Comparison of ENCODE assay signal across 8 mouse cellular contexts in genomic region chr9:65109132-65110072, GRCm38 (mm10). TPM values are rescaled to one million over a fixed set of nuclear protein-coding genes. Genes with fewer than 3 reads are reported as not detected.
A peak's percentile ranks its signal among the peaks of the same experiment; 100 is the strongest.
DNase-seq lines count a peak whose midpoint lies in the region; ATAC-seq and TF ChIP-seq lines count a peak whose summit lies in the region.
"Had no signal": no experiment of that assay in that cellular context is flagged by ENCODE, and none has a peak within 500 bp of the region (broad histone marks: within the 10 kb centered on the region; RNA-seq: fewer than 3 reads in every experiment).

No protein-coding gene starts in this region.

- H3K36me3 ChIP-seq in E14TG2a.4 (ENCODE audit: insufficient read depth, low read length), result no peaks in the 10 kb centered on the region
- H3K36me3 ChIP-seq in forebrain, embryonic 10.5 days (replicated peaks), result peaks cover 5% of the 10 kb centered on the region
- peaks cover 7% of the 10 kb centered on the region for H3K36me3 ChIP-seq in midbrain, embryonic 10.5 days
- H3K36me3 ChIP-seq in stomach, embryonic 16.5 days (ENCODE audit: control insufficient read depth, insufficient read depth, low read length), result no peaks in the 10 kb centered on the region

- H3K9me3 ChIP-seq in E14TG2a.4 (ENCODE audit: low read length), result no peaks in the 10 kb centered on the region
- no peaks in the 10 kb centered on the region for H3K9me3 ChIP-seq in forebrain, embryonic 10.5 days
- H3K9me3 ChIP-seq in midbrain, embryonic 10.5 days (replicated peaks), result no peaks in the 10 kb centered on the region
- H3K9me3 ChIP-seq in stomach, embryonic 16.5 days (replicated peaks; ENCODE audit: control insufficient read depth, low read length), result no peaks in the 10 kb centered on the region

- peak overlapping the region; percentile 36 for H3K4me2 ChIP-seq in stomach, embryonic 16.5 days (ENCODE audit: low read depth, low read length)

- peak; percentile 52; the same call in 1 of the 2 replicates for ATAC-seq in stomach, embryonic 16.5 days (ENCODE audit: insufficient read depth, low FRiP score)
- ATAC-seq in CD4-positive, CD25-positive, alpha-beta regulatory T cell, adult 4 months, result no peak

- H3K4me1 ChIP-seq in E14TG2a.4 (replicated peaks; ENCODE audit: low read depth, low read length), result peaks cover 74% of the 10 kb centered on the region
- peaks cover 28% of the 10 kb centered on the region for H3K4me1 ChIP-seq in forebrain, embryonic 10.5 days
- peaks cover 30% of the 10 kb centered on the region for H3K4me1 ChIP-seq in midbrain, embryonic 10.5 days
- peaks cover 32% of the 10 kb centered on the region for H3K4me1 ChIP-seq in stomach, embryonic 16.5 days (ENCODE audit: control insufficient read depth, insufficient read depth, low read length)

- peak overlapping the region; percentile 68 for H3K9ac ChIP-seq in stomach, embryonic 16.5 days (ENCODE audit: low read length)

- H3K27me3 ChIP-seq in E14TG2a.4 (ENCODE audit: insufficient read depth, low read length), result peaks cover 40% of the 10 kb centered on the region
- H3K27me3 ChIP-seq in forebrain, embryonic 10.5 days (ENCODE audit: poor library complexity, severe bottlenecking), result peaks cover 26% of the 10 kb centered on the region
- no peaks in the 10 kb centered on the region for H3K27me3 ChIP-seq in midbrain, embryonic 10.5 days (ENCODE audit: low read depth, poor library complexity, severe bottlenecking)
- no peaks in the 10 kb centered on the region for H3K27me3 ChIP-seq in stomach, embryonic 16.5 days (ENCODE audit: control insufficient read depth, insufficient read depth, low read length)

- 5% methylated on average over 24 of the region's 24 CpGs for WGBS in forebrain, embryonic 10.5 days
- WGBS in midbrain, embryonic 10.5 days, result 6% methylated on average over 24 of the region's 24 CpGs
- WGBS in stomach, embryonic 16.5 days, result 17% methylated on average over 24 of the region's 24 CpGs

- H3K4me3 ChIP-seq in E14TG2a.4 (replicated peaks; ENCODE audit: low read length), result peak overlapping the region; percentile 63
- H3K4me3 ChIP-seq in forebrain, embryonic 10.5 days, result peak overlapping the region; percentile 41
- H3K4me3 ChIP-seq in midbrain, embryonic 10.5 days, result peak overlapping the region; percentile 39
- 0 out of 2 replicates have a peak overlapping the region, but pooled peaks have one; percentile 9 for H3K4me3 ChIP-seq in stomach, embryonic 16.5 days (replicated peaks; ENCODE audit: low read length)
- H3K4me3 ChIP-seq: megakaryocyte, embryonic 14.5 days had no signal

- no peak for TF ChIP-seq CTCF in E14TG2a.4 (conservative IDR thresholded peaks at IDR 0.05; ENCODE audit: low read length)

- DNase-seq in A20 (ENCODE audit: low read depth, low spot score), result peak; percentile 16
- DNase-seq in forebrain, embryonic 10.5 days (ENCODE audit: extremely low spot score, low spot score), result peak; percentile 67
- DNase-seq in layer of hippocampus, adult 8-10 months (ENCODE audit: low spot score in 2 of 2), result peak; percentile 62 to 65
- peak; percentile 84 for DNase-seq in midbrain, embryonic 10.5 days (ENCODE audit: low spot score)

- peak overlapping the region; percentile 87 for H3K27ac ChIP-seq in forebrain, embryonic 10.5 days
- peak overlapping the region; percentile 92 for H3K27ac ChIP-seq in midbrain, embryonic 10.5 days (replicated peaks)
- peak overlapping the region; percentile 93 for H3K27ac ChIP-seq in stomach, embryonic 16.5 days (ENCODE audit: low read length)

RNA-seq across cellular contexts. Expression of gene Igdcc4, which starts 8.1 kb away (rescaled TPM):
- 7.7 and 8.0 TPM in 2 replicates for polyA plus RNA-seq in forebrain, embryonic 10.5 days (2016; fragmentation: Nextera tagmentation; extraction: Ambion mirVana)
- total RNA-seq in layer of hippocampus, adult 8-10 months (2022), result 10 to 100 TPM; 44.3 to 49.9 (median 46.7) TPM
- polyA plus RNA-seq in midbrain, embryonic 10.5 days (2016; fragmentation: Nextera tagmentation; extraction: Ambion mirVana), result 8.9 and 12.6 TPM in 2 replicates
- 22.1 and 25.6 TPM in 2 replicates for polyA plus RNA-seq in stomach, embryonic 16.5 days (2015; fragmentation: Nextera tagmentation; extraction: Ambion mirVana)
- polyA plus RNA-seq in CD4-positive, CD25-positive, alpha-beta regulatory T cell, adult 4 months (2017; shearing (Covaris generic)), result under 1 TPM in 1 of 2 experiments, not detected in 1; 0.05 TPM

RNA-seq across cellular contexts. Expression of gene Igdcc3, which starts 31.6 kb away (rescaled TPM):
- 208 and 246 TPM in 2 replicates for polyA plus RNA-seq in forebrain, embryonic 10.5 days (2016; fragmentation: Nextera tagmentation; extraction: Ambion mirVana)
- 1 to 10 TPM; 2.3 to 3.2 (median 2.5) TPM for total RNA-seq in layer of hippocampus, adult 8-10 months (2022)
- 334 and 450 TPM in 2 replicates for polyA plus RNA-seq in midbrain, embryonic 10.5 days (2016; fragmentation: Nextera tagmentation; extraction: Ambion mirVana)
- 0.44 and 0.55 TPM in 2 replicates for polyA plus RNA-seq in stomach, embryonic 16.5 days (2015; fragmentation: Nextera tagmentation; extraction: Ambion mirVana)
- polyA plus RNA-seq in CD4-positive, CD25-positive, alpha-beta regulatory T cell, adult 4 months (2017; shearing (Covaris generic)), result not detected

Comparison
In these comparisons a context has a peak if more than half of its experiments do, and no peak if none do; other contexts are left out.
1. DNase-seq: peak in every context shown above with its lines; median percentile 84 in midbrain, embryonic 10.5 days; 67 in forebrain, embryonic 10.5 days; 64 in layer of hippocampus, adult 8-10 months; 16 in A20.
2. H3K4me3 ChIP-seq: peak in every context shown above with its lines; median percentile 63 in E14TG2a.4; 41 in forebrain, embryonic 10.5 days; 39 in midbrain, embryonic 10.5 days; 9 in stomach, embryonic 16.5 days.
3. RNA of gene Igdcc3, which starts 31.6 kb away (polyA plus RNA-seq): 334 to 450 TPM in midbrain, embryonic 10.5 days and 208 to 246 TPM in forebrain, embryonic 10.5 days; 0.44 to 0.55 TPM in stomach, embryonic 16.5 days and not detected in CD4-positive, CD25-positive, alpha-beta regulatory T cell, adult 4 months; every median in the first group is over 100 times any median in the second.
4. Peak in every context shown above with its lines, with median percentiles within 50 percentile points of each other: H3K27ac ChIP-seq.